In genomic region chr17:23570017-23570416, GRCm38 (mm10) we compare ENCODE assay signal across 9 mouse cellular contexts. TPM values are rescaled to one million over a fixed set of nuclear protein-coding genes. Genes with fewer than 3 reads are reported as not detected.
DNase-seq lines count a peak whose midpoint lies in the region; ATAC-seq and TF ChIP-seq lines count a peak whose summit lies in the region.
"Had no signal": no experiment of that assay in that cellular context is flagged by ENCODE, and none has a peak within 500 bp of the region (broad histone marks: within the 10 kb centered on the region; RNA-seq: fewer than 3 reads in every experiment).

No protein-coding gene starts in this region.

- no peak overlapping the region for H3K4me3 ChIP-seq in lung, embryonic 14.5 days (ENCODE audit: low read depth, low read length)
- H3K4me3 ChIP-seq in thymus, adult 2 months (ENCODE audit: control insufficient read depth, insufficient read depth, low read length) = no peak overlapping the region

- H3K36me3 ChIP-seq in lung, embryonic 14.5 days (ENCODE audit: insufficient read depth) = peaks cover 10% of the 10 kb centered on the region; the same call in 1 of the 2 replicates
- no peaks in the 10 kb centered on the region for H3K36me3 ChIP-seq in thymus, adult 2 months (ENCODE audit: control insufficient read depth, insufficient read depth, low read length)

- 31% methylated on average over 6 of the region's 6 CpGs for WGBS in lung, embryonic 14.5 days
- 28% methylated on average over 6 of the region's 6 CpGs for WGBS in thymus, adult 2 months

- H3K9me3 ChIP-seq in lung, embryonic 14.5 days (ENCODE audit: low read depth, low read length) = no peaks in the 10 kb centered on the region

- DNase-seq in gastrocnemius, adult 18-20 months (ENCODE audit: low spot score) = peak; percentile 28
- DNase-seq in gastrocnemius, adult 8-10 months (ENCODE audit: low spot score in 2 of 2) = no peak
- peak; percentile 42 for DNase-seq in urinary bladder, postnatal 14 days (ENCODE audit: low spot score)
- no peak for DNase-seq in urinary bladder, postnatal 10 days (ENCODE audit: low spot score)
- DNase-seq in lung, embryonic 14.5 days = peak; percentile 68
- DNase-seq in thymus, adult 2 months = peak; percentile 64
- DNase-seq in layer of hippocampus, adult 9-11 months = no peak

- peak; percentile 86 for ATAC-seq in granulocyte monocyte progenitor cell, adult 5-6 weeks (replicated peaks; ENCODE audit: poor library complexity, severe bottlenecking)
- ATAC-seq in lung, embryonic 14.5 days (ENCODE audit: insufficient read depth) = peak; percentile 55; the same call in 1 of the 2 replicates

- no peak overlapping the region for H3K9ac ChIP-seq in lung, embryonic 14.5 days

- H3K4me2 ChIP-seq in lung, embryonic 14.5 days = no peak overlapping the region

- peaks cover under 1% of the 10 kb centered on the region; the same call in 1 of the 2 replicates for H3K4me1 ChIP-seq in lung, embryonic 14.5 days (ENCODE audit: insufficient read depth)
- no peaks in the 10 kb centered on the region for H3K4me1 ChIP-seq in thymus, adult 2 months (replicated peaks; ENCODE audit: control insufficient read depth, insufficient read depth, low read length)

- no peak for TF ChIP-seq POLR2A in thymus, adult 2 months (IDR thresholded peaks at IDR 0.05; ENCODE audit: control insufficient read depth, extremely low read depth, insufficient read depth, low read length, poor library complexity)

- H3K27me3 ChIP-seq in lung, embryonic 14.5 days (ENCODE audit: insufficient read depth, low read length) = no peaks in the 10 kb centered on the region
- no peaks in the 10 kb centered on the region for H3K27me3 ChIP-seq in thymus, adult 2 months (ENCODE audit: control insufficient read depth, insufficient read depth, low read length)

- peak; percentile 63 for TF ChIP-seq CTCF in lung, embryonic 14.5 days (IDR thresholded peaks at IDR 0.05; ENCODE audit: low read depth)
- TF ChIP-seq CTCF in thymus, adult 2 months (IDR thresholded peaks at IDR 0.05; ENCODE audit: borderline replicate concordance, control insufficient read depth, extremely low read depth, insufficient read depth, low read length, poor library complexity) = 0 out of 2 replicates have a peak, but pooled peaks have one; percentile 35

- no peak overlapping the region for H3K27ac ChIP-seq in lung, embryonic 14.5 days (ENCODE audit: low read depth)
- H3K27ac ChIP-seq in thymus, adult 2 months (ENCODE audit: control insufficient read depth, insufficient read depth, low read length) = no peak overlapping the region

RNA-seq across cellular contexts. Expression of gene Zfp213, which starts 6.0 kb away (rescaled TPM):
- 1 to 10 TPM; 2.1 to 2.8 TPM for total RNA-seq in gastrocnemius, adult 18-20 months (2021)
- total RNA-seq in gastrocnemius, adult 8-10 months (2022) = 1 to 10 TPM; 2.1 to 2.7 (median 2.2) TPM
- 4.9 and 6.9 TPM in 2 replicates for total RNA-seq in granulocyte monocyte progenitor cell, adult 5-6 weeks (2014; fragmentation: Nextera tagmentation)
- total RNA-seq in granulocyte monocyte progenitor cell, adult 5-6 weeks (2017) = 9.7 and 10.7 TPM in 2 replicates
- polyA plus RNA-seq in lung, embryonic 14.5 days (2014; fragmentation: Nextera tagmentation; extraction: Ambion mirVana) = 21.8 and 24.7 TPM in 2 replicates
- polyA plus RNA-seq in thymus, adult 2 months (2012; rRNA removed) = 23.5 and 24.4 TPM in 2 replicates

RNA-seq across cellular contexts. Expression of gene Zfp13, which starts 29.3 kb away (rescaled TPM):
- 1 to 10 TPM; 2.5 to 2.9 TPM for total RNA-seq in gastrocnemius, adult 18-20 months (2021)
- 1 to 10 TPM; 2.8 to 3.9 (median 3.2) TPM for total RNA-seq in gastrocnemius, adult 8-10 months (2022)
- 1.7 and 2.2 TPM in 2 replicates for total RNA-seq in granulocyte monocyte progenitor cell, adult 5-6 weeks (2014; fragmentation: Nextera tagmentation)
- total RNA-seq in granulocyte monocyte progenitor cell, adult 5-6 weeks (2017) = 0.46 and 0.56 TPM in 2 replicates
- 12.3 and 15.6 TPM in 2 replicates for polyA plus RNA-seq in lung, embryonic 14.5 days (2014; fragmentation: Nextera tagmentation; extraction: Ambion mirVana)
- 2.5 and 3.0 TPM in 2 replicates for polyA plus RNA-seq in thymus, adult 2 months (2012; rRNA removed)

RNA-seq across cellular contexts. Expression of gene Zscan10, which starts 30.6 kb away (rescaled TPM):
- not detected for total RNA-seq in gastrocnemius, adult 18-20 months (2021)
- total RNA-seq in gastrocnemius, adult 8-10 months (2022) = not detected
- not detected in 2 replicates for total RNA-seq in granulocyte monocyte progenitor cell, adult 5-6 weeks (2014; fragmentation: Nextera tagmentation)
- total RNA-seq in granulocyte monocyte progenitor cell, adult 5-6 weeks (2017) = not detected in 2 replicates
- polyA plus RNA-seq in lung, embryonic 14.5 days (2014; fragmentation: Nextera tagmentation; extraction: Ambion mirVana) = 0.53 and 0.74 TPM in 2 replicates
- 0.18 and 0.20 TPM in 2 replicates for polyA plus RNA-seq in thymus, adult 2 months (2012; rRNA removed)
- total RNA-seq: left cerebral cortex, postnatal 25 days had no signal

Comparison
In these comparisons a context has a peak if more than half of its experiments do, and no peak if none do; other contexts are left out.
1. DNase-seq: peak in gastrocnemius, adult 18-20 months (single experiment), urinary bladder, postnatal 14 days (single experiment), lung, embryonic 14.5 days (single experiment) and thymus, adult 2 months (single experiment); none in gastrocnemius, adult 8-10 months (0 of 2), urinary bladder, postnatal 10 days (single experiment) and layer of hippocampus, adult 9-11 months (single experiment).